Mouse (Mus musculus) midbrain, embryonic 16.5 days (tissue): ENCODE results near the gene Gss. TPM values are rescaled to one million over a fixed set of nuclear protein-coding genes. Genes with fewer than 3 reads are reported as not detected.

ENCODE experiments used
- ATAC-seq: fragments of 200-750 bp; cut with Nextera tagmentation; 2 replicates; pipeline ENCODE4 v1.8.0; 2017; ENCODE audit warnings: moderate TSS enrichment
- H3K27ac ChIP-seq: fragments of 300-500 bp; sonication (generic); 2 replicates; pipeline ENCODE4 v1.5.1; 2014; ENCODE audit warnings: mild to moderate bottlenecking, low read length, mixed read lengths
- H3K27me3 ChIP-seq: fragments of 300-500 bp; sonication (generic); 2 replicates; pipeline ENCODE4 v1.6.1; 2014; ENCODE audit warnings: low read depth, low read length, mixed read lengths; ENCODE audit not compliant: control insufficient read depth, insufficient read depth
- H3K36me3 ChIP-seq: fragments of 300-500 bp; sonication (generic); 2 replicates; pipeline ENCODE4 v1.6.1; 2014; ENCODE audit warnings: mild to moderate bottlenecking, low read length, moderate library complexity, mixed read lengths; ENCODE audit not compliant: control insufficient read depth, insufficient read depth
- H3K4me1 ChIP-seq: fragments of 300-500 bp; sonication (generic); 2 replicates; pipeline ENCODE4 v1.6.1; 2014; ENCODE audit warnings: mild to moderate bottlenecking, low read length, mixed read lengths; ENCODE audit not compliant: control insufficient read depth, insufficient read depth
- H3K4me2 ChIP-seq: fragments of 300-500 bp; sonication (generic); 2 replicates; pipeline ENCODE4 v1.6.1; 2014; ENCODE audit warnings: mild to moderate bottlenecking, low read length, mixed read lengths
- H3K4me3 ChIP-seq: fragments of 300-500 bp; sonication (generic); 2 replicates; pipeline ENCODE4 v1.5.1; 2014; ENCODE audit warnings: low read depth, mild to moderate bottlenecking, low read length, moderate library complexity, mixed read lengths
- H3K9ac ChIP-seq: fragments of 300-500 bp; sonication (generic); 2 replicates; pipeline ENCODE4 v1.6.1; 2014; ENCODE audit warnings: low read depth, low read length, mixed read lengths
- H3K9me3 ChIP-seq: fragments of 300-500 bp; sonication (generic); replicated peaks from 2 replicates; pipeline ENCODE4 v1.6.1; 2014; ENCODE audit warnings: mild to moderate bottlenecking, low read length, mixed read lengths; ENCODE audit not compliant: control insufficient read depth, poor library complexity, severe bottlenecking
- WGBS: fragments of 180-500 bp; shearing (Covaris S2); extraction: QIAGEN DNeasy Blood & Tissue Kit; methylation state at CpG from one replicate; pipeline ENCODE4 v1.1.7; 2014; 5-methylcytosine and 5-hydroxymethylcytosine counted together
- microRNA counts: library from miRNA; unstranded; fragments of <30 nt; microRNA quantifications from one replicate; lab custom pipeline; 2016
- microRNA-seq: library from miRNA; unstranded; fragments of <30 nt; microRNA quantifications from one replicate; pipeline ENCODE4, GENCODE M21; 2017
- polyA plus RNA-seq: library from polyadenylated mRNA; unstranded; fragments of >200 nt; fragmentation: Nextera tagmentation; extraction: Ambion mirVana; gene quantifications from 2 replicates; pipeline ENCODE4 v1.2.1, GENCODE M21; 2015

The Gss gene
- polyA plus RNA-seq, 1 experiment from 2014 or later, result 15.1 TPM

DNA sequence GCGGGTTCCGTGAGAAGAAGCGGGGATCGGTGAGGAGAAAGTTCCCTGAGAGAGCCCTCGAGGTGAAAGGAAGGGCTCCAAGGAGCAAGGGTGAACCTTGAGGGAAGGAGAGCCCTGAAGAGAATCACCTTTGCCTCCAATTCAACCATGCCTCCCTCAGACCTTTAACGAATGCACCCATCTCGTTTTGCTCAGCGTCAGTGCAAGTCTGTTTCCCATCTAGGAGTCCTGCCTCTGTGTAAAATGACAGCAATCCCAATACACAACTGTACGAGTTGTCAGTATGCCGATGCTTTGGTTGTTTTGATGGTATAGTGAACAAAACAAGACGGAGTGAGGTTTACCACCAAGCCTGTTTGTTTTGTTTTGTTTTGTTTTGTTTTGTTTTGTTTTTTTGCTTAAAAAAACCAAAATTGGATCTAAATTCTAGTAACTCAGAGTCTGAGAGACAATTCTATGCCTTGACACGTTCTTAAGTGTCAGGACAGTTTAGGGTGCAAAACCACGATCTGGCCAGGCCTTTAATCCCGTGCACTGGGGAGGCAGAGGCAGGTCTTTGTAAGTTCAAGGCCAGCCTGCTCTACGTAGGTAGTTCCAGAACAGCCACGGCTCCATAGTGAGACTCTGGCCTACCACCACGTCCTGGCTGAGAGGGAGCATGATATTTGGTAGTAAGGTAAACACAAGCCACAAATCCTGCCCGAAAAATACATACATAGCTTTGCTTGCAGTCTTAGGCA, 73.9 kb downstream of the Gss start:
- Histone ChIP-seq H3K4me2 (peak overlapping the region; percentile 56), H3K9ac (peak overlapping the region; percentile 57), H3K27me3 (no peaks in the 10 kb centered on the region), H3K27ac (no peak overlapping the region; the same call in 1 of the 2 replicates), H3K9me3 (no peaks in the 10 kb centered on the region), H3K36me3 (no peaks in the 10 kb centered on the region), H3K4me1 (peaks cover 13% of the 10 kb centered on the region), H3K4me3 (peak overlapping the region; percentile 53)
- WGBS, result 24% methylated on average over 18 of the region's 18 CpGs
- ATAC-seq, result no peak

DNA sequence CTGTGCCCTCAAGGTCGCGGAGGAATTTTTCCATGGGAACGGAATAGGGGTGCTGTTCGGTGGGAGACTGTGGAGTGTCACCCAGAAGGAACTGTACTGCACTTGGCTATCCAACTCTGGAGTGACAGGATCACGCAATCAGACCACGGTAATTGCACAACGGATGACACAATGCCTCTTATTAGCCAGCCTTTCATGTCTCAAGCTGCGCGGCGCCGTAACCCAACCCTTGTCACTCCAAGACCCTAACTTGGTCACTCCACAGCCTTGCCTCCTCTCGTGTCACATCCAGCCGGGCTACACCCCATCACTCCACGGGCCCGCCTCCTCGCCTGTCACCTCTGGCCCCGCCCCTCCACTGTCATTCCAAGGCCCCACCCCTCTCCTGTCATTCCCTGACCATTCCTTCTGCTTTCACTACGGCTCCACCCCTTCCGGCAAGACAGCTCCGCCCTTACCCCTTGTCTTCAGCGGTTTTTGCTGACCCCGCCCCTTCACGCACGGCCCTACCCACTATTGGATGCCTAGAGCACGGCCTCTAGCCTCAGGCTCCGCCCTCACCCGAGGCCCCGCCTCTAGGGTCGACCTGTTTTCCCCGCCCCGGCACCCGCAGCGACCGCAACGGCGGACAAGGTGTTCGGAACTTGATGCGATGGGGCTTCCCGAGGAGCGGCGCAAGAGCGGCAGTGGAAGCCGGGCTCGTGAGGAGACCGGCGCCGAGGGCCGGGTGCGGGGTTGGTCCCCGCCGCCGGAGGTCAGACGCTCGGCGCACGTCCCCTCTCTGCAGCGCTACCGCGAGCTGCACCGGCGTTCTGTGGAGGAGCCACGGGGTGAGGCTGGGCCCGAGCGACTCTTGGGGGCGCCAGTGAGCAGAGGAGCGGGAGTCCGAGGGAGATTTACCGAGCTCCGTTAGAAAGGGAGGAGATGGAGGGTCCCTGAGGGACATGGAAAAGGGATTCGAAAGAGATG, 74.9 kb downstream of the Gss start, which contains the start of the genes Acss2 and Ggt7:
Gene Acss2 (plus strand): TSS at position 494 of the 969 bp plus-strand sequence.
Gene Ggt7 (minus strand): TSS at position 783 of the 969 bp plus-strand sequence.
- WGBS, result 3% methylated on average over 70 of the region's 70 CpGs

DNA sequence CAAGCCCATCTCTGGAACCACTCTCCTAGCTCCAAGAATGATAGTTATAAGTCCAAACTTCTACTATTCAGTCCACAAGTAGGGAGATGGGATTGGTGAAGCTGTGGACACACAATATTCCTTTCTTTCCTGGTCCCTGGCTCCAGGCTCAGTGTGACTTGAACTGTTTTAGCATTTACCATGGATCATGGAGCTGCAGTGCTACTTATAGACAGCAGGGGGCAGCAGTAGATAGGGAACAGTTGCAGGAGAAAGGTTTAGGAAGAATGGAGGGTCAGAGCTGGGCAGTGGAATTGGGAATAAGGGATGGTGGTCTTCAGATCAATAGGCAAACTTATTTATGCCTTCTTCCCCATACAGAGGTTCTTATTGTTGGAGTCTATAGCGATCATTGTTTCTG, 76.7 kb downstream of the Gss start:
- Histone ChIP-seq H3K9me3 (no peaks in the 10 kb centered on the region), H3K27ac (no peak overlapping the region), H3K36me3 (no peaks in the 10 kb centered on the region), H3K4me1 (peaks cover 30% of the 10 kb centered on the region), H3K4me3 (no peak overlapping the region), H3K4me2 (no peak overlapping the region), H3K9ac (no peak overlapping the region), H3K27me3 (no peaks in the 10 kb centered on the region)
- ATAC-seq, result no peak
- WGBS, result 7% methylated on average over 1 of the region's 1 CpGs

More for the DNA sequence above, 74.9 kb downstream of the Gss start, which contains the start of the genes Acss2 and Ggt7:
- H3K4me1 ChIP-seq, result peaks cover 22% of the 10 kb centered on the region
- peak; percentile 98 for ATAC-seq
- H3K27ac ChIP-seq, result peak within 1 kb of the TSS; percentile 73
- no peaks in the 10 kb centered on the region for H3K36me3 ChIP-seq
- peak within 1 kb of the TSS; percentile 53 for H3K4me3 ChIP-seq
- H3K4me2 ChIP-seq, result peak within 1 kb of the TSS; percentile 56
- H3K9ac ChIP-seq, result peak within 1 kb of the TSS; percentile 67
- no peaks in the 10 kb centered on the region for H3K27me3 ChIP-seq
- no peaks in the 10 kb centered on the region for H3K9me3 ChIP-seq

DNA sequence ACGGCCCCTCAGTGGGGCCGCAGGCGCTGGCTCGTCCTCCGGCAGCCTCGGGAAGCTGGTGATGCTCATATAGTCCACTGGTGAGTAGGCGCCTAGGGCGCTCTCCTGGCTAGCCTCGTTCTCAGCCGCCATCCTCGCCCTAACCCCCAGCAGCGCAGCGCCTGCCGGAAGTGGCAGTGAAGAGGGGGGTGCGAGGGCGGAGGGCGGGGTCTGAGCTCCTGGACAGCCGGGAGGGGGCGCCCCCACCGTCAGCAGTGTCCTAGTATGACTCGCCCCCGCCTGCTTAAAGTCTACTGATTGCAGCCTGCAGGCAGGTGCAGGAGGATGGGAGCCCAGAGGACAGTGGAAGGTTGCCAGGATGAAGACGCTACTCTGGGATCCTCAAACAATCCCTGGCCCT, 77.9 kb downstream of the Gss start:
- Histone ChIP-seq H3K27ac (peak overlapping the region; percentile 83), H3K9me3 (no peaks in the 10 kb centered on the region), H3K4me3 (peak overlapping the region; percentile 73), H3K4me2 (peak overlapping the region; percentile 63), H3K9ac (peak overlapping the region; percentile 97), H3K27me3 (no peaks in the 10 kb centered on the region), H3K36me3 (no peaks in the 10 kb centered on the region), H3K4me1 (peaks cover 30% of the 10 kb centered on the region)
- peak; percentile 25 for ATAC-seq
- WGBS, result 2% methylated on average over 23 of the region's 23 CpGs

DNA sequence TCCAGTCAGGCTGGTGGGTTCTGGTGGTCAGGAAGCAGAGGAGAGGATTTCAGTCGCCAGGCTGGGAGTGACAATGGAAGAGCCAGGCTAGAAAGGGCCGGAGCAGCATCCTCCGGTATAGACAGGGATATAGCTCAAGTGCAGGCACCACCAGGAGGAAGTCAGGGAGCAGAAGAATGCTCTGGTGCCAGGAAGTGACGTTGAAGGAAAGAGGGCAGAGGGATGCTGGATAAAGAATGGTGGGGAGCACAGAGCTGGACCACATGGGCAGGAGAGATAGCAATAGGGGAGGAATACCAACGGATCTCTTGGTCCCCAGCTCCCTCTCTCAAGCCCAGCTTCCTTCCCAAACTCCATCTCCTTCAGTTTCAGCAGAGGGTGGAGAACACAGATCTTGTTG, 79.1 kb downstream of the Gss start:
- no peaks in the 10 kb centered on the region for H3K36me3 ChIP-seq
- WGBS, result 69% methylated on average over 5 of the region's 5 CpGs
- H3K4me3 ChIP-seq, result peak overlapping the region; percentile 73
- H3K27me3 ChIP-seq, result no peaks in the 10 kb centered on the region
- peak overlapping the region; percentile 97 for H3K9ac ChIP-seq
- H3K4me1 ChIP-seq, result peaks cover 26% of the 10 kb centered on the region
- 0 out of 2 replicates have a peak overlapping the region, but pooled peaks have one; percentile 2 for H3K27ac ChIP-seq
- H3K9me3 ChIP-seq, result no peaks in the 10 kb centered on the region
- no peak for ATAC-seq
- H3K4me2 ChIP-seq, result peak overlapping the region; percentile 63

MicroRNAs within 50 kb of the gene (microRNA counts, 519-probe panel; counts per million panel counts)
- 1,354 counts per million, percentile 26 among the panel's probes with 10 or more counts for microRNA mmu-miR-499 (lab: Ali Mortazavi, UCI)

Small RNA genes lying within 50 kb of the gene (microRNA-seq; reads per million reads assigned to microRNA genes)
- gene Mir499, result 3.6 reads per million, percentile 17 among the genes with 10 or more reads in this experiment

Other genes with a start within 250 kb of the Gss start
- gene Pigu, start 235.4 kb downstream of the Gss start, polyA plus RNA-seq, result 64.7 and 65.0 TPM in 2 replicates
- 93.1 and 100 TPM in 2 replicates for gene Trp53inp2, start 211.8 kb downstream of the Gss start, polyA plus RNA-seq
- 22.7 and 26.6 TPM in 2 replicates for gene Ncoa6, start 118.9 kb downstream of the Gss start, polyA plus RNA-seq
- 23.9 TPM in 2 replicates for gene Acss2, start 74.9 kb downstream of the Gss start, polyA plus RNA-seq
- gene Ggt7, start 74.6 kb downstream of the Gss start, polyA plus RNA-seq, result 78.9 and 83.3 TPM in 2 replicates
- 0.80 and 1.0 TPM in 2 replicates for gene Myh7b, start 18.4 kb upstream of the Gss start, polyA plus RNA-seq
- 152 and 157 TPM in 2 replicates for gene Trpc4ap, start 99.6 kb upstream of the Gss start, polyA plus RNA-seq
- gene Edem2, start 136.7 kb upstream of the Gss start, polyA plus RNA-seq, result 46.3 and 49.6 TPM in 2 replicates
- gene Gm17581, start 143.1 kb upstream of the Gss start, polyA plus RNA-seq, result not detected in 2 replicates
- 2.4 and 2.8 TPM in 2 replicates for gene Procr, start 158.3 kb upstream of the Gss start, polyA plus RNA-seq
- gene Mmp24, start 182.5 kb upstream of the Gss start, polyA plus RNA-seq, result 16.4 and 16.7 TPM in 2 replicates
- 38.9 and 44.0 TPM in 2 replicates for gene BC029722, start 226.6 kb upstream of the Gss start, polyA plus RNA-seq
- gene Eif6, start 234.1 kb upstream of the Gss start, polyA plus RNA-seq, result 134 and 136 TPM in 2 replicates
- gene Fam83c, start 242.0 kb upstream of the Gss start, polyA plus RNA-seq, result 0.49 and 0.51 TPM in 2 replicates